Mouse (Mus musculus) adrenal gland, adult 18-20 months (tissue): ENCODE results near the gene Tepsin. TPM values are rescaled to one million over a fixed set of nuclear protein-coding genes. Genes with fewer than 3 reads are reported as not detected.
A peak's percentile ranks its signal among the peaks of the same experiment; 100 is the strongest.

ENCODE experiments used
- DNase-seq, 2 experiments: peaks; one replicate each; pipeline ENCODE4 v3.0.0; 2021 to 2022; ENCODE audit warnings: low spot score in 2 of 2
- total RNA-seq, 2 experiments: library from RNA; stranded (reverse); gene quantifications; 1 replicate in 1 of 2; 2 replicates in 1 of 2; pipeline ENCODE4 v1.2.3; 2021

The Tepsin gene
- total RNA-seq, 2 experiments from 2014 or later = 12.3 to 15.4 TPM

- peak; percentile 62 to 68 for DNase-seq
These were observed 33.2 kb downstream of the Tepsin start for GRCm38 (mm10) chr11:120065291-120065690.

GRCm38 (mm10) chr11:120064668-120065040 is 33.9 kb downstream of the Tepsin start:
- no peak for DNase-seq

GRCm38 (mm10) chr11:120064006-120064667 is 34.4 kb downstream of the Tepsin start:
- no peak for DNase-seq

GRCm38 (mm10) chr11:120063326-120063725 is 35.2 kb downstream of the Tepsin start:
- DNase-seq = no peak

GRCm38 (mm10) chr11:120060634-120061033 is 37.9 kb downstream of the Tepsin start:
- DNase-seq = no peak

GRCm38 (mm10) chr11:120055953-120056732 is 42.4 kb downstream of the Tepsin start:
- DNase-seq = no peak

GRCm38 (mm10) chr11:120053846-120054245 is 44.7 kb downstream of the Tepsin start:
- DNase-seq = no peak

GRCm38 (mm10) chr11:120052274-120052673 is 46.3 kb downstream of the Tepsin start:
- DNase-seq = no peak

GRCm38 (mm10) chr11:120051124-120051811 is 47.3 kb downstream of the Tepsin start:
- no peak for DNase-seq

GRCm38 (mm10) chr11:120049067-120049466 is 49.5 kb downstream of the Tepsin start:
- DNase-seq = no peak

GRCm38 (mm10) chr11:120048252-120048556 is 50.3 kb downstream of the Tepsin start:
- no peak for DNase-seq

- no peak for DNase-seq
These were observed 50.8 kb downstream of the Tepsin start for GRCm38 (mm10) chr11:120047531-120048251.

GRCm38 (mm10) chr11:120046553-120047191 is 51.9 kb downstream of the Tepsin start, which contains the start of gene Aatk:
Gene Aatk, minus strand, starts transcription at chr11:120047167.
- no peak for DNase-seq

- no peak for DNase-seq
These were observed 52.5 kb downstream of the Tepsin start for GRCm38 (mm10) chr11:120045839-120046552.

- DNase-seq = no peak
These were observed 53.2 kb downstream of the Tepsin start for GRCm38 (mm10) chr11:120045341-120045740.

GRCm38 (mm10) chr11:120042141-120042838 is 56.2 kb downstream of the Tepsin start:
- DNase-seq = no peak

GRCm38 (mm10) chr11:120041191-120042123 is 57.1 kb downstream of the Tepsin start:
- peak in 1 of 2 experiments; percentile 58 for DNase-seq
